Comparison of ENCODE assay signal across 8 mouse cellular contexts in the genomic region with DNA sequence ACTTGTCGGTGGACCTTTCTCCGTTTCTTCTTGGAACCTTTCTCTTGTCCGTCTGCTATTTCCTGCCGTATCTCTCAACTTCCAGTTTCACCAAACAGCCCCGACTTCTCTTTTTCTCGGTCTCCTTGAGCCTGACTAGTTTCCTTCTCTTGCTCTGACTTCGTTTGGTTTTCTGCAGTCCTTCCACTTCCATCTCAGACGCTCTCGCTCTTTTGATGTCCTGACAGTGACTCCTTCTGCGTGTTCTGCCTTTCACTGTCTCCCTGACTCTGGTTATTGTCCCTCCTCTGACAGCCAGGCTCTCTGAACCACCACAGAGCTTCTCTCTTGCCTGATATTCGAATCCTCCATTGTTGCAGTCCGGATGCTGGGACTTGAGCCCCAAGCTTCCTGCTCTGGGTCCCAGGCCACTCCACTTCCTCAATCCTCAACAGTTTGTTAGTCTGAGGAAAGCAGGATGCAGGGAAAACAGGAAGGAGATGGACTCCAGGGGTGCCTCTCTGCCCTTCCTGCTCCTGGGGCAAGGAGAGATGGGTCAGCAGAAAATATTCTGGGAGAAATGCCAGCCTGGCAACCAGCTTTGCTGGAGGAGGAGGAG. TPM values are rescaled to one million over a fixed set of nuclear protein-coding genes. Genes with fewer than 3 reads are reported as not detected.
A peak's percentile ranks its signal among the peaks of the same experiment; 100 is the strongest.
DNase-seq lines count a peak whose midpoint lies in the region; ATAC-seq lines count a peak whose summit lies in the region.

No protein-coding gene starts in this region.

- peak; percentile 55 for DNase-seq in embryonic facial prominence, embryonic 14.5 days (ENCODE audit: low spot score)
- DNase-seq in cerebellum, adult 9-10 months = no peak
- DNase-seq in right cerebral cortex, postnatal 4 days = no peak

- H3K27ac ChIP-seq in embryonic facial prominence, embryonic 14.5 days (replicated peaks; ENCODE audit: low read depth, low read length) = peak overlapping the region; percentile 93
- H3K27ac ChIP-seq in limb, embryonic 12.5 days = peak overlapping the region; percentile 98
- H3K27ac ChIP-seq in midbrain, embryonic 15.5 days = peak overlapping the region; percentile 43

- WGBS in embryonic facial prominence, embryonic 14.5 days = 17% methylated on average over 12 of the region's 12 CpGs
- 26% methylated on average over 12 of the region's 12 CpGs for WGBS in limb, embryonic 12.5 days
- 54% methylated on average over 12 of the region's 12 CpGs for WGBS in midbrain, embryonic 15.5 days

- H3K9me3 ChIP-seq in erythroblast, embryonic 14.5 days (ENCODE audit: control insufficient read depth, low read length) = peaks cover 11% of the 10 kb centered on the region
- no peaks in the 10 kb centered on the region for H3K9me3 ChIP-seq in embryonic facial prominence, embryonic 14.5 days (ENCODE audit: control insufficient read depth, low read length)
- H3K9me3 ChIP-seq in limb, embryonic 12.5 days = no peaks in the 10 kb centered on the region
- no peaks in the 10 kb centered on the region for H3K9me3 ChIP-seq in midbrain, embryonic 15.5 days

- H3K4me3 ChIP-seq in erythroblast, embryonic 14.5 days (replicated peaks) = peak overlapping the region; percentile 61
- peak overlapping the region; percentile 76 for H3K4me3 ChIP-seq in embryonic facial prominence, embryonic 14.5 days (ENCODE audit: low read depth, low read length)
- peak overlapping the region; percentile 97 for H3K4me3 ChIP-seq in limb, embryonic 12.5 days (replicated peaks)
- H3K4me3 ChIP-seq in midbrain, embryonic 15.5 days = no peak overlapping the region

- H3K36me3 ChIP-seq in erythroblast, embryonic 14.5 days (ENCODE audit: control insufficient read depth) = no peaks in the 10 kb centered on the region; the same call in 1 of the 2 replicates
- H3K36me3 ChIP-seq in embryonic facial prominence, embryonic 14.5 days (ENCODE audit: control insufficient read depth, insufficient read depth, low read length) = peaks cover 12% of the 10 kb centered on the region
- peaks cover 36% of the 10 kb centered on the region for H3K36me3 ChIP-seq in limb, embryonic 12.5 days
- no peaks in the 10 kb centered on the region for H3K36me3 ChIP-seq in midbrain, embryonic 15.5 days (replicated peaks)

- H3K27me3 ChIP-seq in erythroblast, embryonic 14.5 days (ENCODE audit: control insufficient read depth) = peaks cover 70% of the 10 kb centered on the region
- H3K27me3 ChIP-seq in embryonic facial prominence, embryonic 14.5 days (replicated peaks; ENCODE audit: control insufficient read depth, insufficient read depth, low read length) = no peaks in the 10 kb centered on the region
- no peaks in the 10 kb centered on the region for H3K27me3 ChIP-seq in limb, embryonic 12.5 days
- H3K27me3 ChIP-seq in midbrain, embryonic 15.5 days (replicated peaks) = no peaks in the 10 kb centered on the region

- H3K4me1 ChIP-seq in erythroblast, embryonic 14.5 days (ENCODE audit: control insufficient read depth) = peaks cover 11% of the 10 kb centered on the region
- H3K4me1 ChIP-seq in embryonic facial prominence, embryonic 14.5 days (ENCODE audit: control insufficient read depth, insufficient read depth, low read length) = peaks cover 41% of the 10 kb centered on the region
- peaks cover 58% of the 10 kb centered on the region for H3K4me1 ChIP-seq in limb, embryonic 12.5 days (replicated peaks)
- H3K4me1 ChIP-seq in midbrain, embryonic 15.5 days = peaks cover 31% of the 10 kb centered on the region

- H3K4me2 ChIP-seq in embryonic facial prominence, embryonic 14.5 days (ENCODE audit: low read depth, low read length) = peak overlapping the region; percentile 74
- H3K4me2 ChIP-seq in limb, embryonic 12.5 days = peak overlapping the region; percentile 85
- peak overlapping the region; percentile 99 for H3K4me2 ChIP-seq in midbrain, embryonic 15.5 days

- peak overlapping the region; percentile 93 for H3K9ac ChIP-seq in embryonic facial prominence, embryonic 14.5 days (ENCODE audit: low read depth, low read length)
- H3K9ac ChIP-seq in limb, embryonic 12.5 days (replicated peaks) = peak overlapping the region; percentile 98
- H3K9ac ChIP-seq in midbrain, embryonic 15.5 days = no peak overlapping the region

- no peak for ATAC-seq in erythroblast, adult 5-6 weeks (replicated peaks; ENCODE audit: low FRiP score, poor library complexity, severe bottlenecking)
- ATAC-seq in embryonic facial prominence, embryonic 14.5 days (ENCODE audit: low read depth) = no peak
- peak; percentile 15 to 34; a peak in 3 of 4 replicates for ATAC-seq in hematopoietic stem cell, adult 5-6 weeks (replicated peaks in 1 of 2; ENCODE audit: insufficient read depth in 1 of 2, low FRiP score in 2 of 2, low TSS enrichment in 1 of 2, low read depth in 1 of 2, poor library complexity in 2 of 2, severe bottlenecking in 2 of 2)
- ATAC-seq in limb, embryonic 12.5 days (ENCODE audit: insufficient number of reproducible peaks, insufficient read depth, low FRiP score, low TSS enrichment, low read depth) = no peak
- ATAC-seq in midbrain, embryonic 15.5 days (replicated peaks) = no peak

RNA-seq across cellular contexts. Expression of gene Igfbp4, which starts 1.9 kb away (rescaled TPM):
- 2.0 and 2.9 TPM in 2 replicates for polyA plus RNA-seq in erythroblast, embryonic 14.5 days (2012)
- 10.8 and 29.7 TPM in 2 replicates for total RNA-seq in erythroblast, adult 5-6 weeks (2015; ENCODE audit: low replicate concordance)
- 26.1 and 41.5 TPM in 2 replicates for total RNA-seq in erythroblast, adult 5-6 weeks (2017; ENCODE audit: low replicate concordance)
- 966 and 1,068 TPM in 2 replicates for polyA plus RNA-seq in embryonic facial prominence, embryonic 14.5 days (2014; fragmentation: Nextera tagmentation; extraction: Ambion mirVana)
- total RNA-seq in hematopoietic stem cell, adult 5-6 weeks (2017) = 149 and 168 TPM in 2 replicates
- 1,037 and 1,115 TPM in 2 replicates for polyA plus RNA-seq in limb, embryonic 12.5 days (2016; fragmentation: Nextera tagmentation; extraction: Ambion mirVana)
- 136 and 154 TPM in 2 replicates for polyA plus RNA-seq in midbrain, embryonic 15.5 days (2015; fragmentation: Nextera tagmentation; extraction: Ambion mirVana)

RNA-seq across cellular contexts. Expression of gene Top2a, which starts 18.9 kb away (rescaled TPM):
- polyA plus RNA-seq in erythroblast, embryonic 14.5 days (2012) = 5.6 and 7.1 TPM in 2 replicates
- total RNA-seq in erythroblast, adult 5-6 weeks (2015; ENCODE audit: low replicate concordance) = 132 and 152 TPM in 2 replicates
- 334 and 394 TPM in 2 replicates for total RNA-seq in erythroblast, adult 5-6 weeks (2017; ENCODE audit: low replicate concordance)
- 181 and 201 TPM in 2 replicates for polyA plus RNA-seq in embryonic facial prominence, embryonic 14.5 days (2014; fragmentation: Nextera tagmentation; extraction: Ambion mirVana)
- total RNA-seq in hematopoietic stem cell, adult 5-6 weeks (2017) = 503 and 531 TPM in 2 replicates
- 347 and 362 TPM in 2 replicates for polyA plus RNA-seq in limb, embryonic 12.5 days (2016; fragmentation: Nextera tagmentation; extraction: Ambion mirVana)
- polyA plus RNA-seq in midbrain, embryonic 15.5 days (2015; fragmentation: Nextera tagmentation; extraction: Ambion mirVana) = 31.8 and 33.9 TPM in 2 replicates

RNA-seq across cellular contexts. Expression of gene Tns4, which starts 46.2 kb away (rescaled TPM):
- not detected in 2 replicates for polyA plus RNA-seq in erythroblast, embryonic 14.5 days (2012)
- 0.77 TPM in 1 of 2 replicates, not detected in the other for total RNA-seq in erythroblast, adult 5-6 weeks (2015; ENCODE audit: low replicate concordance)
- total RNA-seq in erythroblast, adult 5-6 weeks (2017; ENCODE audit: low replicate concordance) = 0.42 TPM in 1 of 2 replicates, not detected in the other
- polyA plus RNA-seq in embryonic facial prominence, embryonic 14.5 days (2014; fragmentation: Nextera tagmentation; extraction: Ambion mirVana) = 0.81 and 1.0 TPM in 2 replicates
- 0.13 TPM in 1 of 2 replicates, not detected in the other for total RNA-seq in hematopoietic stem cell, adult 5-6 weeks (2017)
- 0.65 and 0.73 TPM in 2 replicates for polyA plus RNA-seq in limb, embryonic 12.5 days (2016; fragmentation: Nextera tagmentation; extraction: Ambion mirVana)
- 0.09 TPM in 1 of 2 replicates, not detected in the other for polyA plus RNA-seq in midbrain, embryonic 15.5 days (2015; fragmentation: Nextera tagmentation; extraction: Ambion mirVana)

Comparison
In these comparisons a context has a peak if more than half of its experiments do, and no peak if none do; other contexts are left out.
1. ATAC-seq: peak in hematopoietic stem cell, adult 5-6 weeks (2 of 2); none in erythroblast, adult 5-6 weeks (single experiment), embryonic facial prominence, embryonic 14.5 days (single experiment), limb, embryonic 12.5 days (single experiment) and midbrain, embryonic 15.5 days (single experiment).
2. H3K27ac ChIP-seq: peak in every context shown above with its lines; median percentile 98 in limb, embryonic 12.5 days; 93 in embryonic facial prominence, embryonic 14.5 days; 43 in midbrain, embryonic 15.5 days.
3. RNA of gene Igfbp4, which starts 1.9 kb away (polyA plus RNA-seq): 1,037 to 1,115 TPM in limb, embryonic 12.5 days, 966 to 1,068 TPM in embryonic facial prominence, embryonic 14.5 days and 136 to 154 TPM in midbrain, embryonic 15.5 days; 2.0 to 2.9 TPM in erythroblast, embryonic 14.5 days; every median in the first group is over 10 times any median in the second.
4. Peak in every context shown above with its lines, with median percentiles within 50 percentile points of each other: H3K4me2 ChIP-seq.